Mouse (Mus musculus): ENCODE measurements around the gene Pou3f4. TPM values are rescaled to one million over a fixed set of nuclear protein-coding genes. Genes with fewer than 3 reads are reported as not detected.

Gene Pou3f4
- polyA plus RNA-seq, 1 experiment from 2014 or later, result 0.09 TPM

DNA sequence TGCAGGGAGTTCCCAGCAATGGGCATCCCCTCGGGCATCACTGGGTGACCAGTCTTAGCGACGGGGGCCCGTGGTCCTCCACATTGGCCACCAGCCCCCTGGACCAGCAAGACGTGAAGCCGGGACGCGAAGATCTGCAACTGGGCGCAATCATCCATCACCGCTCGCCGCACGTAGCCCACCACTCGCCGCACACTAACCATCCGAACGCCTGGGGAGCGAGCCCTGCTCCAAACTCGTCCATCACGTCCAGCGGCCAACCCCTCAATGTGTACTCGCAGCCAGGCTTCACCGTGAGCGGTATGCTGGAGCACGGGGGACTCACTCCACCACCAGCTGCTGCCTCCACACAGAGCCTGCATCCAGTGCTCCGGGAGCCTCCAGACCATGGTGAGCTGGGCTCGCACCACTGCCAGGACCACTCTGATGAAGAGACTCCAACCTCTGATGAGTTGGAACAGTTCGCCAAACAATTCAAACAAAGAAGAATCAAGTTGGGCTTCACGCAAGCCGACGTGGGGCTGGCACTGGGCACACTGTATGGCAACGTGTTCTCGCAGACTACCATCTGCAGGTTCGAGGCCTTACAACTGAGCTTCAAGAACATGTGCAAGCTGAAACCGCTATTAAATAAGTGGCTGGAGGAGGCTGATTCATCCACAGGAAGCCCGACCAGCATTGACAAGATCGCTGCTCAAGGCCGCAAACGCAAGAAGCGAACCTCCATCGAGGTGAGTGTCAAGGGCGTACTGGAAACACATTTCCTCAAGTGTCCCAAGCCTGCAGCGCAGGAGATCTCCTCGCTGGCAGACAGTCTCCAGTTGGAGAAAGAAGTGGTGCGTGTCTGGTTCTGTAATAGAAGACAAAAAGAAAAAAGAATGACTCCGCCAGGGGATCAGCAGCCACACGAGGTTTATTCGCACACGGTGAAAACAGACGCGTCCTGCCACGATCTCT, 790 bp downstream of the Pou3f4 start:
- H3K27me3 ChIP-seq (ENCODE audit: control insufficient read depth, insufficient read depth, low read length), result peaks cover 32% of the 10 kb centered on the region
- H3K4me1 ChIP-seq (ENCODE audit: control insufficient read depth, insufficient read depth, low read length), result no peaks in the 10 kb centered on the region
- no peaks in the 10 kb centered on the region for H3K9me3 ChIP-seq (replicated peaks; ENCODE audit: control insufficient read depth, low read length)
- 0 out of 2 replicates have a peak, but pooled peaks have one; percentile 10 for ATAC-seq (replicated peaks; ENCODE audit: extremely low read depth, insufficient read depth, low FRiP score)
- no peak overlapping the region for H3K9ac ChIP-seq (ENCODE audit: low read length)
- no peak overlapping the region for H3K27ac ChIP-seq (ENCODE audit: low read length)
- H3K4me3 ChIP-seq (ENCODE audit: low read length), result peak overlapping the region; percentile 49
- no peaks in the 10 kb centered on the region for H3K36me3 ChIP-seq (ENCODE audit: control insufficient read depth, insufficient read depth)
- WGBS, result 13% methylated on average over 52 of the region's 52 CpGs
- peak overlapping the region; percentile 70 for H3K4me2 ChIP-seq (ENCODE audit: low read depth, low read length)

DNA sequence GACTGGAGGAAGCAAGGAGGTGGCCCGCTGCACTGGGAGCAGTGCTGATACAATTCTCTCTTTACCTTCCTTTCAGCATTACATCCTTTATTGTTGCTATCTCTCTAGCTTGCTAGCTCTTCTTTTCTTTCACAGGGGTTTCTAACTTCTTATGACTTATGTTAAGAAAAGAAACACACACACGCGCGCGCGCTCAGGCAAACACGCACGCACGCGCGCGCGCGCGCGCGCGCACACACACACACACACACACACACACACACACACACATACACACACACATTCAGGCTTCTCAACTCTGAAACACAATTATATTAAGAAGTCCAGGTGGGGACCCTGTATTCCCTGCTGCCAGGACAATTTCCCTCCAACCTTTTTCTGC, 1.5 kb downstream of the Pou3f4 start:
- Histone ChIP-seq H3K36me3 (ENCODE audit: control insufficient read depth, insufficient read depth) (no peaks in the 10 kb centered on the region), H3K9me3 (replicated peaks; ENCODE audit: control insufficient read depth, low read length) (no peaks in the 10 kb centered on the region), H3K9ac (ENCODE audit: low read length) (no peak overlapping the region), H3K4me2 (ENCODE audit: low read depth, low read length) (peak overlapping the region; percentile 70), H3K27ac (ENCODE audit: low read length) (no peak overlapping the region), H3K27me3 (ENCODE audit: control insufficient read depth, insufficient read depth, low read length) (peaks cover 32% of the 10 kb centered on the region), H3K4me3 (ENCODE audit: low read length) (peak overlapping the region; percentile 49), H3K4me1 (ENCODE audit: control insufficient read depth, insufficient read depth, low read length) (no peaks in the 10 kb centered on the region)
- WGBS, result 5% methylated on average over 7 of the region's 18 CpGs
- no peak for ATAC-seq (replicated peaks; ENCODE audit: extremely low read depth, insufficient read depth, low FRiP score)

DNA sequence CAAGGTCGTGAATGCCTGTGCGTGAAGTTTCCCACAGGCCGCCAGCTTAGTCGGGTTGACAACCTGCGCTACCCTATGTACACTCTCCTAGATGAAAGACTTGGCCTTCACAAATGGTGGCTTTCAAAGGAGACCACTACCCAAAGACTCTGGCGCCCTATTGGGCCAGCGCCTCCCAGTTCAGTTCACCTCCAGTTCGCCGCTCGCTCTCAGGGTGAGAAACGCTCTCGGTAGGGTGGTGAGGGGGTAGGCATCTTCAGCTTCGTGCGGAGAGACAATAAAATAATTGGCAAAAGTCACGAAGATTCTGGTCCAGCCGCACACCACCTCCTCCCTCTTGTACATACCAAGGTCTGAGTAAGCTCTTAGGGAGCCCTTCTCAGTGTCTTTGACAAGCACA, 2.5 kb downstream of the Pou3f4 start:
- no peak overlapping the region for H3K9ac ChIP-seq (ENCODE audit: low read length)
- H3K27me3 ChIP-seq (ENCODE audit: control insufficient read depth, insufficient read depth, low read length), result peaks cover 32% of the 10 kb centered on the region
- ATAC-seq (replicated peaks; ENCODE audit: extremely low read depth, insufficient read depth, low FRiP score), result no peak
- WGBS, result 10% methylated on average over 16 of the region's 16 CpGs
- H3K4me2 ChIP-seq (ENCODE audit: low read depth, low read length), result peak overlapping the region; percentile 38
- H3K4me1 ChIP-seq (ENCODE audit: control insufficient read depth, insufficient read depth, low read length), result no peaks in the 10 kb centered on the region
- no peak overlapping the region for H3K27ac ChIP-seq (ENCODE audit: low read length)
- peak overlapping the region; percentile 21; the same call in 1 of the 2 replicates for H3K4me3 ChIP-seq (ENCODE audit: low read length)
- no peaks in the 10 kb centered on the region for H3K9me3 ChIP-seq (replicated peaks; ENCODE audit: control insufficient read depth, low read length)
- no peaks in the 10 kb centered on the region for H3K36me3 ChIP-seq (ENCODE audit: control insufficient read depth, insufficient read depth)

DNA sequence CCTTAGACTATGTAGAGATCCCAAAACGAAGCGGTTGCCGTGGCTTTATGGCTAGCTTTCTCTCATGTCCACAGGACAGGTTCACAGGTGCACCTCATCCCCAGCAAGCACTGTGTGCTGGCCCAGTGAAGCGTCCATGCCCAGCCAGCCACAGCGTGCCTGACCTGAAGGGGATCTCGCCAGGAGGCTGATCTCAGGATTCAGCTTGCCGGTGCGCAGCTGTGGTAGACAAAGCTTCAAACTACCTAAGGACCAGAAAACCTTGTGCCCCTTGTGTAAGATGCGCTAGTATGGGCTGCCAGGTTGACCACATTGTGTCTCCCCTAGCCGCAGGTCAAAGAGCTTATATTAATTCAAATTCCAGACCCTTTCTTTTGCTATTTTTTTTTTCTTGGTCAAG, 3.1 kb downstream of the Pou3f4 start:
- Histone ChIP-seq H3K4me1 (ENCODE audit: control insufficient read depth, insufficient read depth, low read length) (no peaks in the 10 kb centered on the region), H3K9ac (ENCODE audit: low read length) (no peak overlapping the region), H3K4me2 (ENCODE audit: low read depth, low read length) (no peak overlapping the region; the same call in 1 of the 2 replicates), H3K4me3 (ENCODE audit: low read length) (peak overlapping the region; percentile 21; the same call in 1 of the 2 replicates), H3K27me3 (ENCODE audit: control insufficient read depth, insufficient read depth, low read length) (peaks cover 32% of the 10 kb centered on the region), H3K9me3 (replicated peaks; ENCODE audit: control insufficient read depth, low read length) (no peaks in the 10 kb centered on the region), H3K27ac (ENCODE audit: low read length) (no peak overlapping the region), H3K36me3 (ENCODE audit: control insufficient read depth, insufficient read depth) (no peaks in the 10 kb centered on the region)
- WGBS, result 14% methylated on average over 10 of the region's 10 CpGs
- no peak for ATAC-seq (replicated peaks; ENCODE audit: extremely low read depth, insufficient read depth, low FRiP score)

DNA sequence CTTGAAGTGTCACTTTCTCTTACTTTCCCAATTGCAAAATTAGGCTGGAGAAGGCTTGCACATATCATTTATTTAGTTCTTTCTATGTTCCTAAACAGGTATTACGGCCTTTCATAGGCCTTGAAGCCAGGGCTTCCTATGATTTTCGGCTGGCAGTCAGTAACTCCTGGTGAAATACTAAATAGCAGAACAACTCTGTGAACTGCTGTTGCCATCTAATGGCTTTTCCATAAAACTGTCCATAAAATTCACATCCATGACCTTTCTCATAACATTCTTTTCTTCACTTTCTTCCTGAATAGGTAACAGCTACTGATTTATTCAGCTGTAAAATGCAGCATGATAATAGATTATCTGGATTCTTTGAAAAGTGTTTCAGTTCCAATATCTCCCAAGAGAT, 23.4 kb downstream of the Pou3f4 start:
- no peaks in the 10 kb centered on the region for H3K4me1 ChIP-seq (ENCODE audit: control insufficient read depth, insufficient read depth, low read length)

DNA sequence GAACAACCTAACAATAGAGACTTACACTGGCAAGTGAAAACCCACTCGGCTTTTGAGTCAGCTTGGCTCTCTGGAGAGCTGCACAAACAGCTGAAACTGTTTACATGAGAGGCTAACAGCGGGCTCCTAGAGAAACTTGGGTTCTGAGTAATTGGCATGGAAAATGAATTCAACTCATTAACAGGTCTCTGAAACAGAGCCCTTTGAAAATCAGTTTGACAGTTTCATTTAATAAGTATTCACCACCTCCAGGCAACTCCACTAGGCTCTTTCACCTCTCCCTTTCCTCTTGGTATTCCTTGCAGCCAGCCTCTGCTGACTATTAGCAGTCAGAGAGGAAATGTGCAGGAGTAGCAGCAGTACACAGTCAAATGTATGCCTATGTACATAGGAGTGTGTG, 37.2 kb downstream of the Pou3f4 start:
- H3K4me3 ChIP-seq (ENCODE audit: low read length), result no peak overlapping the region
- ATAC-seq (replicated peaks; ENCODE audit: extremely low read depth, insufficient read depth, low FRiP score), result no peak
- no peak overlapping the region for H3K4me2 ChIP-seq (ENCODE audit: low read depth, low read length)
- no peaks in the 10 kb centered on the region for H3K36me3 ChIP-seq (ENCODE audit: control insufficient read depth, insufficient read depth)
- H3K9ac ChIP-seq (ENCODE audit: low read length), result no peak overlapping the region
- WGBS, result 64% methylated on average over 2 of the region's 2 CpGs
- H3K4me1 ChIP-seq (ENCODE audit: control insufficient read depth, insufficient read depth, low read length), result no peaks in the 10 kb centered on the region
- no peaks in the 10 kb centered on the region for H3K27me3 ChIP-seq (ENCODE audit: control insufficient read depth, insufficient read depth, low read length)
- H3K9me3 ChIP-seq (replicated peaks; ENCODE audit: control insufficient read depth, low read length), result no peaks in the 10 kb centered on the region
- no peak overlapping the region for H3K27ac ChIP-seq (ENCODE audit: low read length)

More for the DNA sequence above, 23.4 kb downstream of the Pou3f4 start:
- Histone ChIP-seq H3K4me3 (ENCODE audit: low read length) (no peak overlapping the region), H3K36me3 (ENCODE audit: control insufficient read depth, insufficient read depth) (no peaks in the 10 kb centered on the region), H3K27ac (ENCODE audit: low read length) (no peak overlapping the region), H3K9ac (ENCODE audit: low read length) (no peak overlapping the region), H3K9me3 (replicated peaks; ENCODE audit: control insufficient read depth, low read length) (no peaks in the 10 kb centered on the region), H3K4me2 (ENCODE audit: low read depth, low read length) (no peak overlapping the region), H3K27me3 (ENCODE audit: control insufficient read depth, insufficient read depth, low read length) (no peaks in the 10 kb centered on the region)
- no peak for ATAC-seq (replicated peaks; ENCODE audit: extremely low read depth, insufficient read depth, low FRiP score)
- 64% methylated on average over 2 of the region's 2 CpGs for WGBS
